Mouse (Mus musculus): Measurements from ENCODE around the gene Armc5. TPM values are rescaled to one million over a fixed set of nuclear protein-coding genes. Genes with fewer than 3 reads are reported as not detected.
A peak's percentile ranks its signal among the peaks of the same experiment; 100 is the strongest.

The Armc5 gene
- total and polyA plus RNA-seq, 3 experiments: 14.6 to 23.7 TPM; not detected in 1

DNA sequence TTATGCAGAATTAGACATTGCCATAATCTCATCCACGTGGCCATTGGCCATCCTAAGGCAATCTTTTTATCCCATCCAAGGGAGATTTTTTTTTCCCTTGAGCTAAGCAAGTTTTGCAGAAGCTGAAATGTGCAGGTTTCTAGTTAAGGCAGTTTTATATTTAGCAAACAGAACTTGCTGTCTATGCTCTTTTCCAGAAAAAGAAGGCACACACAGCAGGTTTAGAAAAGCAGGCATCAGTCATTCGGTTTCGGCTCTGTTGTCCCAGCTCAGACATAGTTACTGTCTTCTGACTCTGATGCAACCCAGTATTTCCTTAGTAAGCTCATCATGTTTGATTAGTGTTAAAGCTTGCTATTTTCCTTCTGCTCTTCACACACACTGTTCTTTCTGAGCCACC, 16.2 kb upstream of the Armc5 start:
- Histone ChIP-seq H3K27ac (ENCODE audit: control insufficient read depth, low read depth, low read length) (no peak overlapping the region), H3K9me3 (replicated peaks; ENCODE audit: insufficient read depth, low read length) (no peaks in the 10 kb centered on the region), H3K4me1 (ENCODE audit: control insufficient read depth in 1 of 2, insufficient read depth in 2 of 2, low read length in 2 of 2) (no peaks in the 10 kb centered on the region), H3K36me3 (ENCODE audit: control insufficient read depth in 1 of 2, insufficient read depth in 2 of 2, low read length in 2 of 2) (no peaks in the 10 kb centered on the region), H3K9ac (ENCODE audit: control insufficient read depth, low read depth, low read length, poor library complexity, severe bottlenecking) (no peak overlapping the region), H3K79me2 (ENCODE audit: control insufficient read depth, insufficient read depth, low read length, poor library complexity) (no peaks in the 10 kb centered on the region), H3K27me3 (ENCODE audit: control insufficient read depth in 1 of 2, insufficient read depth in 2 of 2, low read length in 2 of 2) (peaks cover 8 to 12% of the 10 kb centered on the region in 2 experiments), H3K4me3 (ENCODE audit: control insufficient read depth in 1 of 2, insufficient read depth in 1 of 2, low read depth in 2 of 2, low read length in 2 of 2) (no peak overlapping the region)
- DNase-seq (ENCODE audit: low read depth, low spot score): no peak
- TF ChIP-seq HCFC1 (IDR thresholded peaks at IDR 0.05; ENCODE audit: low read depth, low read length): no peak
- TF ChIP-seq GABPA (IDR thresholded peaks at IDR 0.05; ENCODE audit: low read depth, low read length): no peak
- TF ChIP-seq BHLHE40 (IDR thresholded peaks at IDR 0.05; ENCODE audit: borderline replicate concordance, low read depth, low read length): no peak
- no peak for TF ChIP-seq ETS1 (IDR thresholded peaks at IDR 0.05; ENCODE audit: low read depth, low read length)
- no peak for TF ChIP-seq POLR2AphosphoS5 (IDR thresholded peaks at IDR 0.05; ENCODE audit: borderline replicate concordance, low read depth, low read length)
- TF ChIP-seq ZNF384 (IDR thresholded peaks at IDR 0.05; ENCODE audit: low read depth, low read length): no peak
- TF ChIP-seq POLR2AphosphoS2 (IDR thresholded peaks at IDR 0.05; ENCODE audit: low read length): no peak
- no peak for TF ChIP-seq ELF1 (IDR thresholded peaks at IDR 0.05; ENCODE audit: low read depth, low read length)
- TF ChIP-seq TAL1 (IDR thresholded peaks at IDR 0.05; ENCODE audit: low read length): no peak
- TF ChIP-seq TBP (IDR thresholded peaks at IDR 0.05; ENCODE audit: low read depth, low read length): no peak
- no peak for TF ChIP-seq NELFE (IDR thresholded peaks at IDR 0.05; ENCODE audit: low read depth, low read length)

DNA sequence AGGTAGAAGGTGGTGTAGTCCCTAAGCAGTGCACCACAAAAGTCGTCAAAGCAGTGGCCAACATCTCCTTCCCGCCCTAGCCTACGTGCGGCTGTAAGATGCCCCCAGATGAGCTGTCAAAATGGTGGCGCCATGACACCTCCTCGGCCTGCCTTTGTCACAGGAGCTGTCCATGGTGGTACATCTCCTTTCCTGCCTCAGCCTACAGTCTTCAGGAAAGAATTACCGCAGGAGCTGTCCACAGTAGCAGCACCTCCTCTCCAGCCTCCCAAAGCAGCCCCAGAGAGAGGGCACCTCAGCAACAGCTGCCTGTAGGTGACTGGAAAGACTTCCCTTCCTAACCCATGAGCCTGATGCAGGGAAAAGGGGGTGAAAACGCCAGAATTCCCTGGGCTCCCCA, 5.4 kb upstream of the Armc5 start:
- Histone ChIP-seq H3K9ac (ENCODE audit: control insufficient read depth, low read depth, low read length, poor library complexity, severe bottlenecking) (no peak overlapping the region), H3K36me3 (ENCODE audit: control insufficient read depth in 1 of 2, insufficient read depth in 2 of 2, low read length in 2 of 2) (no peaks in the 10 kb centered on the region), H3K9me3 (replicated peaks; ENCODE audit: insufficient read depth, low read length) (no peaks in the 10 kb centered on the region), H3K4me3 (ENCODE audit: control insufficient read depth in 1 of 2, insufficient read depth in 1 of 2, low read depth in 2 of 2, low read length in 2 of 2) (no peak overlapping the region), H3K4me1 (ENCODE audit: control insufficient read depth in 1 of 2, insufficient read depth in 2 of 2, low read length in 2 of 2) (peaks cover 0 to 2% of the 10 kb centered on the region in 2 experiments; a peak in 3 of 4 replicates), H3K27me3 (ENCODE audit: control insufficient read depth in 1 of 2, insufficient read depth in 2 of 2, low read length in 2 of 2) (peaks cover 0 to 5% of the 10 kb centered on the region in 2 experiments; a peak in 3 of 4 replicates), H3K79me2 (ENCODE audit: control insufficient read depth, insufficient read depth, low read length, poor library complexity) (no peaks in the 10 kb centered on the region), H3K27ac (ENCODE audit: control insufficient read depth, low read depth, low read length) (no peak overlapping the region)
- peak; percentile 89 for DNase-seq (ENCODE audit: low read depth, low spot score)
- TF ChIP-seq MXI1 (IDR thresholded peaks at IDR 0.05; ENCODE audit: low read depth, low read length) (peak; percentile 97), RCOR1 (IDR thresholded peaks at IDR 0.05; ENCODE audit: low read depth, low read length) (no peak), SIN3A (IDR thresholded peaks at IDR 0.05; ENCODE audit: low read length) (peak; percentile 99), MEF2A (IDR thresholded peaks at IDR 0.05; ENCODE audit: extremely low read depth, insufficient replicate concordance, low read depth, low read length, poor library complexity, severe bottlenecking) (no peak)

DNA sequence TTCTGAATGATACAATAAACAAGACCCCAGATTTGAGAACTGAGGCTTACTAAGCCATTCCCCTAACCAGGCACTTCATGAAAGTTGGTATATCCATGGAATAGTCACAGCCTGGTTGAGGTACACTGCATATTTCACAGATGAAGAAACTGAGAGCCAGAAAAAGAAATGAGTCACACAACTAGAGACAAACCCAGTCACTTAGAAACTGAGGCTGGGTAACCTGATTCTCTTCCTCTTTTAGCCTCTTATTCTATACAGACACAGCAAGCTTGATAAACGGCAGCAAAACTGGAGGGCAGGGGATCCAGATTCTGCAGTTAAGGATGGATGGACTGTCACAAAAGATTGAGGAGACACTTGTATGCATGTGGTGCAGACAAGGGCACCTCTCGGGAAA, 2.3 kb upstream of the Armc5 start:
- Histone ChIP-seq H3K4me1 (ENCODE audit: control insufficient read depth in 1 of 2, insufficient read depth in 2 of 2, low read length in 2 of 2) (peaks cover 0 to 11% of the 10 kb centered on the region in 2 experiments; a peak in 3 of 4 replicates), H3K4me3 (ENCODE audit: control insufficient read depth in 1 of 2, insufficient read depth in 1 of 2, low read depth in 2 of 2, low read length in 2 of 2) (no peak overlapping the region), H3K27ac (ENCODE audit: control insufficient read depth, low read depth, low read length) (no peak overlapping the region), H3K79me2 (ENCODE audit: control insufficient read depth, insufficient read depth, low read length, poor library complexity) (peaks cover 6% of the 10 kb centered on the region), H3K9me3 (replicated peaks; ENCODE audit: insufficient read depth, low read length) (no peaks in the 10 kb centered on the region), H3K9ac (ENCODE audit: control insufficient read depth, low read depth, low read length, poor library complexity, severe bottlenecking) (no peak overlapping the region), H3K36me3 (ENCODE audit: control insufficient read depth in 1 of 2, insufficient read depth in 2 of 2, low read length in 2 of 2) (peaks cover 0 to 7% of the 10 kb centered on the region in 2 experiments; a peak in 2 of 4 replicates), H3K27me3 (ENCODE audit: control insufficient read depth in 1 of 2, insufficient read depth in 2 of 2, low read length in 2 of 2) (no peaks in the 10 kb centered on the region; a peak in 1 of 4 replicates)
- peak; percentile 62 for DNase-seq (ENCODE audit: low read depth, low spot score)
- TF ChIP-seq KAT2A (conservative IDR thresholded peaks at IDR 0.05; ENCODE audit: low read depth, low read length): no peak

Data from MEL (cell line).